Mouse (Mus musculus) embryonic facial prominence, embryonic 13.5 days (tissue): ENCODE measurements around the gene H2al1g. TPM values are rescaled to one million over a fixed set of nuclear protein-coding genes. Genes with fewer than 3 reads are reported as not detected.
"Not testable (repeated sequence)": the region's sequence is repeated elsewhere in the genome, so short reads cannot be mapped to it uniquely, and the experiment has no call there.

ENCODE experiments used
- ATAC-seq: fragments of 200-750 bp; cut with Nextera tagmentation; 2 replicates; pipeline ENCODE4 v1.8.0; 2017; ENCODE audit warnings: low read depth; ENCODE audit not compliant: insufficient number of reproducible peaks, insufficient read depth, low FRiP score, low TSS enrichment
- H3K27ac ChIP-seq: fragments of 300-500 bp; sonication (generic); 2 replicates; pipeline ENCODE4 v1.5.1; 2015; ENCODE audit warnings: moderate library complexity, mild to moderate bottlenecking, inconsistent platforms
- H3K27me3 ChIP-seq: fragments of 300-500 bp; sonication (generic); 2 replicates; pipeline ENCODE4 v1.6.1; 2015; ENCODE audit warnings: mild to moderate bottlenecking, inconsistent platforms
- H3K36me3 ChIP-seq: fragments of 300-500 bp; sonication (generic); 2 replicates; pipeline ENCODE4 v1.6.1; 2015; ENCODE audit warnings: mild to moderate bottlenecking, inconsistent platforms
- H3K4me1 ChIP-seq: fragments of 300-500 bp; sonication (generic); 2 replicates; pipeline ENCODE4 v1.6.1; 2015; ENCODE audit warnings: inconsistent platforms
- H3K4me2 ChIP-seq: fragments of 300-500 bp; sonication (generic); 2 replicates; pipeline ENCODE4 v1.6.1; 2015; ENCODE audit warnings: moderate library complexity, mild to moderate bottlenecking, inconsistent platforms
- H3K4me3 ChIP-seq: fragments of 300-500 bp; sonication (generic); 2 replicates; pipeline ENCODE4 v1.5.1; 2015; ENCODE audit warnings: mild to moderate bottlenecking, inconsistent platforms
- H3K9ac ChIP-seq: fragments of 300-500 bp; sonication (generic); 2 replicates; pipeline ENCODE4 v1.6.1; 2015; ENCODE audit warnings: mild to moderate bottlenecking, inconsistent platforms
- H3K9me3 ChIP-seq: fragments of 300-500 bp; sonication (generic); 2 replicates; pipeline ENCODE4 v1.6.1; 2016; ENCODE audit warnings: inconsistent platforms
- WGBS: fragments of 180-500 bp; shearing (Covaris S2); methylation state at CpG from one replicate; pipeline ENCODE4 v1.1.7; 2015; ENCODE audit warnings: mixed read lengths; 5-methylcytosine and 5-hydroxymethylcytosine counted together
- polyA plus RNA-seq: library from polyadenylated mRNA; unstranded; fragments of >200 nt; fragmentation: Nextera tagmentation; extraction: Ambion mirVana; gene quantifications from 2 replicates; pipeline ENCODE4 v1.2.1, GENCODE M21; 2015

The H2al1g gene
- polyA plus RNA-seq, 1 experiment from 2014 or later: not detected

DNA sequence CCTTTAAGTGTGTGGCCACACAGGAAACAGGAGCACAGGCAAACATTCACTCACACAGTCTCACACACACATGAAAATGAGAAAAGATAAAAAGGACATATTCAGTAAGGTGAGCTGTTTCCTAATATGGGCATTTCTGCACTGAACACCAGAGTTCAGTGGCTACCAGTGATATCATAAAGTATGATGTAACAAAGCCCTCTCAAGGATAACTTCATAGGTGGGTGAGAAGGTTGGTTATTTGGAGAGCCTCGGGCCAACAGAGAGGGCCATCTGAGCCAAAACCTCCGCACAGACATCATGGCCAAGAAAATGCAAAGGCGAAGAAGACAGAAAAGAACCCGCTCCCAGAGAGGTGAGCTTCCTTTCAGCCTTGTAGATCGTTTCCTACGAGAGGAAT is 3.2 kb upstream of the H2al1g start, which contains the start of gene H2al1f:
Gene H2al1f (plus strand): TSS at position 301 of the 400 bp plus-strand sequence.
- not testable (repeated sequence) for H3K27me3 ChIP-seq, H3K36me3 ChIP-seq, H3K4me3 ChIP-seq, H3K9me3 ChIP-seq, H3K4me1 ChIP-seq, H3K9ac ChIP-seq, ATAC-seq, H3K27ac ChIP-seq, H3K4me2 ChIP-seq
- WGBS: no CpG with 5 or more reads among the region's 6 CpGs

DNA sequence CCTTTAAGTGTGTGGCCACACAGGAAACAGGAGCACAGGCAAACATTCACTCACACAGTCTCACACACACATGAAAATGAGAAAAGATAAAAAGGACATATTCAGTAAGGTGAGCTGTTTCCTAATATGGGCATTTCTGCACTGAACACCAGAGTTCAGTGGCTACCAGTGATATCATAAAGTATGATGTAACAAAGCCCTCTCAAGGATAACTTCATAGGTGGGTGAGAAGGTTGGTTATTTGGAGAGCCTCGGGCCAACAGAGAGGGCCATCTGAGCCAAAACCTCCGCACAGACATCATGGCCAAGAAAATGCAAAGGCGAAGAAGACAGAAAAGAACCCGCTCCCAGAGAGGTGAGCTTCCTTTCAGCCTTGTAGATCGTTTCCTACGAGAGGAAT is 3.1 kb downstream of the H2al1g start, which contains the start of gene H2al1h:
Gene H2al1h (plus strand): TSS at position 301 of the 400 bp plus-strand sequence.
- not testable (repeated sequence) for H3K27ac ChIP-seq, H3K9me3 ChIP-seq, H3K4me3 ChIP-seq, H3K4me1 ChIP-seq, H3K36me3 ChIP-seq, ATAC-seq, H3K9ac ChIP-seq, H3K27me3 ChIP-seq, H3K4me2 ChIP-seq
- WGBS: no CpG with 5 or more reads among the region's 6 CpGs

DNA sequence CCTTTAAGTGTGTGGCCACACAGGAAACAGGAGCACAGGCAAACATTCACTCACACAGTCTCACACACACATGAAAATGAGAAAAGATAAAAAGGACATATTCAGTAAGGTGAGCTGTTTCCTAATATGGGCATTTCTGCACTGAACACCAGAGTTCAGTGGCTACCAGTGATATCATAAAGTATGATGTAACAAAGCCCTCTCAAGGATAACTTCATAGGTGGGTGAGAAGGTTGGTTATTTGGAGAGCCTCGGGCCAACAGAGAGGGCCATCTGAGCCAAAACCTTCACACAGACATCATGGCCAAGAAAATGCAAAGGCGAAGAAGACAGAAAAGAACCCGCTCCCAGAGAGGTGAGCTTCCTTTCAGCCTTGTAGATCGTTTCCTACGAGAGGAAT is 6.3 kb downstream of the H2al1g start, which contains the start of gene H2al1i:
Gene H2al1i (plus strand): TSS at position 301 of the 400 bp plus-strand sequence.
- not testable (repeated sequence) for ATAC-seq, H3K9me3 ChIP-seq, H3K27ac ChIP-seq, H3K4me3 ChIP-seq, H3K36me3 ChIP-seq, H3K9ac ChIP-seq, H3K4me2 ChIP-seq, H3K27me3 ChIP-seq, H3K4me1 ChIP-seq
- WGBS: no CpG with 5 or more reads among the region's 5 CpGs

DNA sequence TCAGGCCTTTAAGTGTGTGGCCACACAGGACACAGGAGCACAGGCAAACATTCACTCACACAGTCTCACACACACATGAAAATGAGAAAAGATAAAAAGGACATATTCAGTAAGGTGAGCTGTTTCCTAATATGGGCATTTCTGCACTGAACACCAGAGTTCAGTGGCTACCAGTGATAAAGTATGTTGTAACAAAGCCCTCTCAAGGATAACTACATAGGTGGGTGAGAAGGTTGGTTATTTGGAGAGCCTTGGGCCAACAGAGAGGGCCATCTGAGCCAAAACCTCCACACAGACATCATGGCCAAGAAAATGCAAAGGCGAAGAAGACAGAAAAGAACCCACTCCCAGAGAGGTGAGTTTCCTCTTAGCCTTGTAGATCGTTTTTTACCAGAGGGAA is 9.5 kb downstream of the H2al1g start, which contains the start of gene H2al1j:
Gene H2al1j (plus strand): TSS at position 301 of the 400 bp plus-strand sequence.
- not testable (repeated sequence) for H3K9ac ChIP-seq, ATAC-seq, H3K4me3 ChIP-seq, H3K4me2 ChIP-seq, H3K36me3 ChIP-seq, H3K27ac ChIP-seq, H3K4me1 ChIP-seq, H3K9me3 ChIP-seq
- H3K27me3 ChIP-seq: 0 out of 2 replicates have a peak, but pooled peaks cover 12% of the 10 kb centered on the region
- whole genome bisulfite sequencing: 90% methylated on average over 2 of the region's 2 CpGs

GRCm38 (mm10) chrX:11345762-11346161 is 27.7 kb downstream of the H2al1g start:
- 37% methylated on average over 9 of the region's 9 CpGs for WGBS
- ATAC-seq: no peak
- H3K27me3 ChIP-seq: peaks cover 44% of the 10 kb centered on the region
- no peak overlapping the region for H3K27ac ChIP-seq
- H3K4me1 ChIP-seq: peaks cover 18% of the 10 kb centered on the region
- H3K4me3 ChIP-seq: no peak overlapping the region
- no peak overlapping the region for H3K9ac ChIP-seq
- no peaks in the 10 kb centered on the region for H3K36me3 ChIP-seq
- H3K4me2 ChIP-seq: peak overlapping the region; percentile 33
- no peaks in the 10 kb centered on the region for H3K9me3 ChIP-seq

DNA sequence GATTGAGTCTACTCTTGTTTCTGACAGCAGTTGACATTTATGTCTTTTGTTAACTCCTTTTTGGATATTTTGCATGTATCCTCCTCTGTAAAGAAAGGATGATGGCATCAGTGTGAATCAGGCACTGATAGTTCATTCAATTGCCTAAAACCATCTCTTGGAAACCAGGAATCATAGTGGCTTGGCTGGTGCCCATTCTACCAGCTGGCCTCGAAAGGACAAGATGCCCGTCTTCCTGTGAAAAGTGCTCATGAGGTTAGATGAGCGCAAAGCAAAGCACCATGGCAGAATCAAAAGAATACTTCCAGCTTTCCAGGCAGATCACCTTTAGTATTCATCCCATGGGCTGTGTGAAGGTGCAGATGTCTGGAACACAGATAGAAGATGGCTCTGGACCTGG is 28.7 kb downstream of the H2al1g start:
- Histone ChIP-seq H3K27me3 (peaks cover 42% of the 10 kb centered on the region), H3K4me2 (no peak overlapping the region)
- WGBS: 76% methylated on average over 3 of the region's 3 CpGs

DNA sequence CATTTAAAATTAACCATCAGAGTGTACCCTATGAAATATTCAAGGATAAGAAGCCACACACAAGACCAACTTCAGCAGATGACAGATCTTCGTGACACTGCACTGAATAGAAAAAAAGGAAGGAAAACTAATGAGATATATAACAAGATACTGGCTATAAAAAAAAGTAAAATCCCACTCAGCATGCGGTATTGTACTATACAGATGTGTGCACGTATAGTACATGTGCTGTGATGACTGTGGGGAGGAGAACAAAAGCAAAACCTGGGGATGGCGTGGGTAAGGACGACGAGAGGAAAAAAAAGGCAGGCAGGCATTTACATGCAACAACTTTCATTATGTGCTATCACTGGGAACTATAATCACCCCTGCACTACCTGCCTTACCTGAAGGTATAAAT is 42.8 kb downstream of the H2al1g start:
- no peak for ATAC-seq
- WGBS: 81% methylated on average over 6 of the region's 6 CpGs
- Histone ChIP-seq H3K4me2 (no peak overlapping the region), H3K27me3 (peaks cover 53% of the 10 kb centered on the region), H3K9ac (no peak overlapping the region), H3K9me3 (no peaks in the 10 kb centered on the region), H3K4me3 (no peak overlapping the region), H3K36me3 (no peaks in the 10 kb centered on the region), H3K27ac (no peak overlapping the region), H3K4me1 (peaks cover 4% of the 10 kb centered on the region)

More for the DNA sequence above, 28.7 kb downstream of the H2al1g start:
- Histone ChIP-seq H3K36me3 (no peaks in the 10 kb centered on the region), H3K27ac (no peak overlapping the region), H3K4me3 (no peak overlapping the region), H3K4me1 (peaks cover 18% of the 10 kb centered on the region), H3K9ac (no peak overlapping the region), H3K9me3 (no peaks in the 10 kb centered on the region)
- ATAC-seq: no peak

DNA sequence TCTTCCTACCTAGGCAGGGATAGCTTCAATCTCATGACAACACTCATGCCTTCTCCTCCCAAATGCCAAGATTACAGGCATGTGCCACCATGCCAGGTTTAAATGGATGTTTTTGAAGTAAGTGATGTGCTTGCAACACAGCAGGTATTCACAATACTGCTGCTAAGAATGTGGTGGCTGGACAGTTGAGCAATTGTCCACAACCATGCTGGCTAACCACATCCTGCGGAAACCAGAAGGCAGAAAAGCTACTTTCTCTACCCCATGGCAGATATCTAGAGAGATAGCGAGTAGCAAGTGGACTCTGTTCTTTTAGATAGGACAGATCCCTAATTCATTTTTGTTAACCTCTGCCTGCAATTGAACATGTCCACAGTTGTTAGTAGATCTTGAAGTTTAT is 43.2 kb downstream of the H2al1g start:
- WGBS: 85% methylated on average over 2 of the region's 2 CpGs
- H3K36me3 ChIP-seq: no peaks in the 10 kb centered on the region
- H3K4me1 ChIP-seq: peaks cover 4% of the 10 kb centered on the region
- no peak overlapping the region for H3K27ac ChIP-seq
- H3K27me3 ChIP-seq: peaks cover 49% of the 10 kb centered on the region
- H3K9me3 ChIP-seq: no peaks in the 10 kb centered on the region
- ATAC-seq: no peak
- no peak overlapping the region for H3K4me2 ChIP-seq
- no peak overlapping the region for H3K9ac ChIP-seq
- H3K4me3 ChIP-seq: no peak overlapping the region

GRCm38 (mm10) chrX:11363890-11364289 is 45.8 kb downstream of the H2al1g start:
- ATAC-seq: no peak
- H3K9me3 ChIP-seq: no peaks in the 10 kb centered on the region
- H3K4me3 ChIP-seq: no peak overlapping the region
- H3K4me1 ChIP-seq: peaks cover 4% of the 10 kb centered on the region
- no peak overlapping the region for H3K4me2 ChIP-seq
- no peak overlapping the region for H3K9ac ChIP-seq
- H3K27ac ChIP-seq: no peak overlapping the region
- H3K27me3 ChIP-seq: peaks cover 46% of the 10 kb centered on the region
- no peaks in the 10 kb centered on the region for H3K36me3 ChIP-seq
- 53% methylated on average over 6 of the region's 6 CpGs for WGBS

DNA sequence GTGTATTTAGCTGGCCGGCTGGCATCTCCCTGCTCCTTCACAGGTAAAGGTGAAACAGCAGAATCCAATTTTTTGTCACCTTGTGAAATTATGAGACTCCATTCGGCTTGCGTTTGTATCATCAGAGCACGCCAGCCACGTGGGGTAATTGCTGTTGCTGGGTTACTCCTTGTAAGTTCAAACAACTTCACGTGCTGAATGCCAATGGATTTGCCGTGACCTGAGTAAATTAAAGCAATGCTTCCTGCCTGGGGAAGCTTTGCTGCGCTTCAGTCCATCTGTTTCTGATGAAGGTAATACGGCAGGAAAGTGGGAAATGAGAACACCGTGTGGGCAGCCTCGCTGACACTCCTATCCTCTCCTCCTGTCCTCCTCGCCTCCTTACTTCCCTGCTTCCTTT is 47.1 kb downstream of the H2al1g start:
- no peak overlapping the region for H3K4me2 ChIP-seq
- no peaks in the 10 kb centered on the region for H3K36me3 ChIP-seq
- H3K9ac ChIP-seq: no peak overlapping the region
- H3K27ac ChIP-seq: no peak overlapping the region
- H3K27me3 ChIP-seq: peaks cover 41% of the 10 kb centered on the region
- H3K9me3 ChIP-seq: no peaks in the 10 kb centered on the region
- no peak for ATAC-seq
- no peak overlapping the region for H3K4me3 ChIP-seq
- WGBS: 34% methylated on average over 12 of the region's 12 CpGs
- peaks cover 4% of the 10 kb centered on the region for H3K4me1 ChIP-seq
